Mouse (Mus musculus) megakaryocyte, embryonic 14.5 days (primary cell): ENCODE measurements around the gene Mbl1. TPM values are rescaled to one million over a fixed set of nuclear protein-coding genes. Genes with fewer than 3 reads are reported as not detected.

Experiments
- H3K27me3 ChIP-seq: replicated peaks from 2 replicates; pipeline ENCODE3; 2012; ENCODE audit warnings: inconsistent platforms
- H3K36me3 ChIP-seq: replicated peaks from 2 replicates; pipeline ENCODE3; 2012; ENCODE audit warnings: low read length, inconsistent platforms, mixed read lengths
- H3K4me1 ChIP-seq: 2 replicates; pipeline ENCODE4 v1.6.1; 2012; ENCODE audit warnings: inconsistent platforms
- H3K4me3 ChIP-seq: replicated peaks from 2 replicates; pipeline ENCODE3; 2012; ENCODE audit warnings: moderate library complexity, mild to moderate bottlenecking, inconsistent platforms
- H3K9me3 ChIP-seq: 2 replicates; pipeline ENCODE4 v1.6.1; 2012; ENCODE audit warnings: inconsistent platforms
- FLI1 ChIP-seq: IDR thresholded peaks from 2 replicates; pipeline ENCODE4 v1.6.1; 2012; ENCODE audit warnings: low read length, inconsistent platforms, mixed read lengths
- GATA1 ChIP-seq: IDR thresholded peaks from 3 replicates; pipeline ENCODE4 v1.6.1; 2012; ENCODE audit warnings: mixed read lengths, low read length, inconsistent platforms, borderline replicate concordance
- polyA plus RNA-seq: library from polyadenylated mRNA; stranded (reverse); fragments of >175 nt; gene quantifications from 2 replicates; pipeline ENCODE4 v1.2.3, GENCODE M21; 2012; ENCODE audit warnings: low replicate concordance; ENCODE audit not compliant: insufficient read depth

Mbl1 gene
- polyA plus RNA-seq, 1 experiment: not detected

DNA sequence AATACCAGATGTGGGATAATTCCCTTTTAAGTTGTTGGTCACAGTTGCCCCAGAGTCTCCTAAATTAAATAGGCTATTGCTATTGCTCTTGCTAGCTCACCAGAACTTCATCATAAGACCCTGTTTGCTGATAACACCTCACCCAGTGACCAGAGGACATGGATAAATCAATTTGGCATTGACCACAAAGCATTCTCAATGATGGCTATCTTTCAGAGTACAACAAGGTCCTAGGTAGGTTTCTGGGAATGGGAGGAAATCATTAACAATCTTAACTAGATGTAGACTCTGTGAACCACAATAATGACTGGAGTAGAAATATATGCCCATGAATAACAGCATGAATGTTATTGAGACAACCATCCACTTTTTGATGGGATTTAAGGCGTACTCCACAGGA lies 10.6 kb upstream of the Mbl1 start:
- Histone ChIP-seq H3K36me3 (no peaks in the 10 kb centered on the region), H3K4me3 (no peak overlapping the region), H3K9me3 (no peaks in the 10 kb centered on the region), H3K27me3 (no peaks in the 10 kb centered on the region), H3K4me1 (no peaks in the 10 kb centered on the region)
- TF ChIP-seq GATA1 (no peak), FLI1 (no peak)

GRCm38 (mm10) chr14:41146035-41146434 lies 5.2 kb upstream of the Mbl1 start:
- Histone ChIP-seq H3K4me1 (no peaks in the 10 kb centered on the region), H3K27me3 (no peaks in the 10 kb centered on the region), H3K36me3 (no peaks in the 10 kb centered on the region), H3K4me3 (no peak overlapping the region), H3K9me3 (no peaks in the 10 kb centered on the region)
- TF ChIP-seq FLI1: no peak
- TF ChIP-seq GATA1: no peak

- Histone ChIP-seq H3K4me1 (no peaks in the 10 kb centered on the region), H3K27me3 (no peaks in the 10 kb centered on the region), H3K9me3 (no peaks in the 10 kb centered on the region), H3K36me3 (no peaks in the 10 kb centered on the region), H3K4me3 (no peak overlapping the region)
- TF ChIP-seq FLI1: no peak
- no peak for TF ChIP-seq GATA1
Measured at GRCm38 (mm10) chr14:41146922-41147321, 4.3 kb upstream of the Mbl1 start.

- Histone ChIP-seq H3K4me1 (no peaks in the 10 kb centered on the region), H3K36me3 (no peaks in the 10 kb centered on the region), H3K27me3 (no peaks in the 10 kb centered on the region), H3K4me3 (no peak overlapping the region), H3K9me3 (no peaks in the 10 kb centered on the region)
- TF ChIP-seq FLI1 (no peak), GATA1 (no peak)
Measured at GRCm38 (mm10) chr14:41147356-41147755, 3.9 kb upstream of the Mbl1 start.

GRCm38 (mm10) chr14:41160076-41160475 lies 8.8 kb downstream of the Mbl1 start:
- Histone ChIP-seq H3K9me3 (no peaks in the 10 kb centered on the region), H3K4me1 (no peaks in the 10 kb centered on the region), H3K27me3 (no peaks in the 10 kb centered on the region), H3K4me3 (no peak overlapping the region), H3K36me3 (no peaks in the 10 kb centered on the region)
- TF ChIP-seq FLI1 (no peak), GATA1 (no peak)

GRCm38 (mm10) chr14:41160743-41161142 lies 9.5 kb downstream of the Mbl1 start:
- no peaks in the 10 kb centered on the region for H3K4me1 ChIP-seq
- H3K9me3 ChIP-seq: no peaks in the 10 kb centered on the region
- H3K27me3 ChIP-seq: no peaks in the 10 kb centered on the region
- TF ChIP-seq GATA1: no peak
- no peak for TF ChIP-seq FLI1
- H3K4me3 ChIP-seq: no peak overlapping the region
- H3K36me3 ChIP-seq: no peaks in the 10 kb centered on the region

DNA sequence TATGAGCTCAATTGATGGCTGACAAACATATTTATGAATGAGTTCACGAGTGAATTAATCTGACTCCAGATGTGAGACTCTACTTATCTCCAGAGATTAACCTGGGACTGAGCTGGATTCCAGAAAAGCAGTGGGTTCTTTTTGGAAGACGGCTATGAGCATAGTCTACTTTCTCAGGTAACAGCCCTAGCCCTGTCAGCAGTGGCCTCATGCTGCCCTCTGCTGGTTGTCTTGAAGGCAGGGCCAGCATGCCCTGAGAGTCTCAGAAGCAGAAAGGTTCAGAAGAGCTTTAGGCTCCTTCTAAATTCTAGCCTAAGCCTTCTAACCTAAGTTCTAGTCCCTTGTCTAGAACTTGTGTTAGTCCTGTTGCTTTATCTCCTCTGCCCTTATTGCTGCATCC lies 11.4 kb downstream of the Mbl1 start:
- TF ChIP-seq FLI1: no peak
- TF ChIP-seq GATA1: no peak
- no peaks in the 10 kb centered on the region for H3K36me3 ChIP-seq
- H3K4me1 ChIP-seq: no peaks in the 10 kb centered on the region
- H3K27me3 ChIP-seq: no peaks in the 10 kb centered on the region
- H3K4me3 ChIP-seq: no peak overlapping the region
- no peaks in the 10 kb centered on the region for H3K9me3 ChIP-seq

DNA sequence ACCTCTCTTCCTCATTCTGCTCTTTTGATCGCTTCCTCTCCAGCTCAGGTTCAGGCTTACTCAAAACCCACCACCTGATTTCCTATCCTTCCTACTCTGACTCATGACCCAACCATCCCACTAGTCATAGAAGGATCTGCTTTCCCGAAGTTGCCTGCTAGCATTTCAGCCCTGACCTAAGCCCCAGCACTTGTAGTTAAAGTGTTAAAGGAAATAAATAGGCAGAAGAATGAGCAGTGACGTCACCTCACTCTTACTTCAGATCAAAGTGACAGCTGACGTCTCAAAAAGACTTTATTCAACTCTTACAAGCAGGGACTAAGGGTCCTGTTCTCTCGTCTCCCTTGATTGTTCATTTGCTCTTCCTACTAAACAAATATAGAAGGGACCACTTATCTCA lies 16.0 kb downstream of the Mbl1 start:
- H3K9me3 ChIP-seq: no peaks in the 10 kb centered on the region
- no peaks in the 10 kb centered on the region for H3K27me3 ChIP-seq
- no peaks in the 10 kb centered on the region for H3K36me3 ChIP-seq
- H3K4me3 ChIP-seq: no peak overlapping the region
- TF ChIP-seq GATA1: no peak
- TF ChIP-seq FLI1: no peak
- no peaks in the 10 kb centered on the region for H3K4me1 ChIP-seq

- Histone ChIP-seq H3K36me3 (no peaks in the 10 kb centered on the region), H3K4me1 (no peaks in the 10 kb centered on the region), H3K9me3 (no peaks in the 10 kb centered on the region), H3K27me3 (no peaks in the 10 kb centered on the region), H3K4me3 (no peak overlapping the region)
- no peak for TF ChIP-seq FLI1
- no peak for TF ChIP-seq GATA1
Measured at GRCm38 (mm10) chr14:41168567-41168966, 17.3 kb downstream of the Mbl1 start.

GRCm38 (mm10) chr14:41170514-41170913 lies 19.3 kb downstream of the Mbl1 start:
- no peaks in the 10 kb centered on the region for H3K9me3 ChIP-seq
- no peak overlapping the region for H3K4me3 ChIP-seq
- H3K36me3 ChIP-seq: no peaks in the 10 kb centered on the region
- TF ChIP-seq GATA1: no peak
- no peak for TF ChIP-seq FLI1
- H3K27me3 ChIP-seq: no peaks in the 10 kb centered on the region
- no peaks in the 10 kb centered on the region for H3K4me1 ChIP-seq

DNA sequence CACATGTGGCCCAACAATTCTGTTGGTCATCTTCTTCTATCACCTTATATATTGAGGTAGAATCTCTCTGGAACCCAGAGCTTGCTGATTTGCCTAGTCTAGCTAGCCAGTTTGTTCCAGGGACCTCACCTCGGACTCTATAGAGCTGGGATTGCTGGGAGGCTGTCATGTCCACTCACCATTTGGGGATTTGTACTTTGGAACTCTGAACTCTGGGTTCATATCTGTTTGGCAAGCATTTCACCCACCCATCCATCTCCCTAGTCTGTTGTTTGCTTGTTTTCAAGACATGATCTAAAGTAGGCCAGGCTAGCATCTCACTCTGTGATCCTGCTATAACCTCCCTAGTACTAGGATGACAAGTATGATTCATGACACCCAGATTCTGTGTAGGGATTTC lies 23.5 kb downstream of the Mbl1 start:
- no peaks in the 10 kb centered on the region for H3K27me3 ChIP-seq
- H3K9me3 ChIP-seq: no peaks in the 10 kb centered on the region
- no peaks in the 10 kb centered on the region for H3K4me1 ChIP-seq
- TF ChIP-seq GATA1: no peak
- no peak for TF ChIP-seq FLI1
- H3K36me3 ChIP-seq: no peaks in the 10 kb centered on the region
- H3K4me3 ChIP-seq: no peak overlapping the region
